Mouse (Mus musculus): ENCODE results near the gene Cep104.

The Cep104 gene

GRCm38 (mm10) chr4:153974431-153975291 lies at the start of gene Cep104, which contains the start of gene Dffb:
Cep104 (plus strand) TSS chr4:153975194.
Dffb (minus strand) TSS chr4:153975126.
- peak; percentile 71 for DNase-seq (ENCODE audit: low read depth)

GRCm38 (mm10) chr4:153928772-153929299 lies 46.2 kb upstream of the Cep104 start:
- DNase-seq (ENCODE audit: low read depth): no peak

GRCm38 (mm10) chr4:153929425-153929824 lies 45.6 kb upstream of the Cep104 start:
- no peak for DNase-seq (ENCODE audit: low read depth)

GRCm38 (mm10) chr4:153929921-153930320 lies 45.1 kb upstream of the Cep104 start:
- DNase-seq (ENCODE audit: low read depth): no peak

GRCm38 (mm10) chr4:153943243-153943642 lies 31.8 kb upstream of the Cep104 start:
- no peak for DNase-seq (ENCODE audit: low read depth)

GRCm38 (mm10) chr4:153944261-153944660 lies 30.7 kb upstream of the Cep104 start:
- no peak for DNase-seq (ENCODE audit: low read depth)

GRCm38 (mm10) chr4:153945741-153946140 lies 29.3 kb upstream of the Cep104 start:
- no peak for DNase-seq (ENCODE audit: low read depth)

- no peak for DNase-seq (ENCODE audit: low read depth)
These were observed 24.6 kb upstream of the Cep104 start for GRCm38 (mm10) chr4:153950372-153950771.

- DNase-seq (ENCODE audit: low read depth): no peak
These were observed 23.8 kb upstream of the Cep104 start for GRCm38 (mm10) chr4:153951150-153951549.

GRCm38 (mm10) chr4:153951692-153952091 lies 23.3 kb upstream of the Cep104 start:
- no peak for DNase-seq (ENCODE audit: low read depth)

- DNase-seq (ENCODE audit: low read depth): no peak
These were observed 19.3 kb upstream of the Cep104 start for GRCm38 (mm10) chr4:153955651-153956050.

GRCm38 (mm10) chr4:153956569-153957405 lies 18.2 kb upstream of the Cep104 start, which contains the start of gene A430005L14Rik:
A430005L14Rik (plus strand) TSS chr4:153957237.
- peak; percentile 86 for DNase-seq (ENCODE audit: low read depth)

GRCm38 (mm10) chr4:153957444-153958250 lies 17.3 kb upstream of the Cep104 start:
- DNase-seq (ENCODE audit: low read depth): no peak

GRCm38 (mm10) chr4:153962631-153963030 lies 12.4 kb upstream of the Cep104 start:
- no peak for DNase-seq (ENCODE audit: low read depth)

- no peak for DNase-seq (ENCODE audit: low read depth)
These were observed 8.3 kb upstream of the Cep104 start for GRCm38 (mm10) chr4:153966651-153967050.

GRCm38 (mm10) chr4:153967556-153967955 lies 7.4 kb upstream of the Cep104 start:
- DNase-seq (ENCODE audit: low read depth): no peak

GRCm38 (mm10) chr4:153968063-153968462 lies 6.9 kb upstream of the Cep104 start:
- no peak for DNase-seq (ENCODE audit: low read depth)

GRCm38 (mm10) chr4:153975292-153975662 lies 283 bp downstream of the Cep104 start:
- DNase-seq (ENCODE audit: low read depth): no peak

- DNase-seq (ENCODE audit: low read depth): no peak
These were observed 774 bp downstream of the Cep104 start for GRCm38 (mm10) chr4:153975768-153976167.

GRCm38 (mm10) chr4:153979243-153979642 lies 4.2 kb downstream of the Cep104 start:
- no peak for DNase-seq (ENCODE audit: low read depth)

GRCm38 (mm10) chr4:153980470-153980869 lies 5.5 kb downstream of the Cep104 start:
- DNase-seq (ENCODE audit: low read depth): no peak

GRCm38 (mm10) chr4:153992715-153993114 lies 17.7 kb downstream of the Cep104 start:
- DNase-seq (ENCODE audit: low read depth): no peak
